Mouse (Mus musculus): ENCODE measurements around the gene Dpyd. TPM values are rescaled to one million over a fixed set of nuclear protein-coding genes. Genes with fewer than 3 reads are reported as not detected.

Gene Dpyd
- 1 to 10 TPM; 1.3 to 2.4 TPM for total RNA-seq (2021)
- long read RNA-seq, experiment 1, full-length matches to known transcripts = 1 of 2 reads
- long read RNA-seq, experiment 1, partial matches to known transcripts = 0 of 2 reads
- long read RNA-seq, experiment 1, other reads (novel, unspliced or antisense) = 1 of 2 reads
- long read RNA-seq, experiment 2, full-length matches to known transcripts = 3 of 3 reads
- long read RNA-seq, experiment 2, partial matches to known transcripts = 0 of 3 reads
- long read RNA-seq, experiment 2, other reads (novel, unspliced or antisense) = 0 of 3 reads

DNA sequence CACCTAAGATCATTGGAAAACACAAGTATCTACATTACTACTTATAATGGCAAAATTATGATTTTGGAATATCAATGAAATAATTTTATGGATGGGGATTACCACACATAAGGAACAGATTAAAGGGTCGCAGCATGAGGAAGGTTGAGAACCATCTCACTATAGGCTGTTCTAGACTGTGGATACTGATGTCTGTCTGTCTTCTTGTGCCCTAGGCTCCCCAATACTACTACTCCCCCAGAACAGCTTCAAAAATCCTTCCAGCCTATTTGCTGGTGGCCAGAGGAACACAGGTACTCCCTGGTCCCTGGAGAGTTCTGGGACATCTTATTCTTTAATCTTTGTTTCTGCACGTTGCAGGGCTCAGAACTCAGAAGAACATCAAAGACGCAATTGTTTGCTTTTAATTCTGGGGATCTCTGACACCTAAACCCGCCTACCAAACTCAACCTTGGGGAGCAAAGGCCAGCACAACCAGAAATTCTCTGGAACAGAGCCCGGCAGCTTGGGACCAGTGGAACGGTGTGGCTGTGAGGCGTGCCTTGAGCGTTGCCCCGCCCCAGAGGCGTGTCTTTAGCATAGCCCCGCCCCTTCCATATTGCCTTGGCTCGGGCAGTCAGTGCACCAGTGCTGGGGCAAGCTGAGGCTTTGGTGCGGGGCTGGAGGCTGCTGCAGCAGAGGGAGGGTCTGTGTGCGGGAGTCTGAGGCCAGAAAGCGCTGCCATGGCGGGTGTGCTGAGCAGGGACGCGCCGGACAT lies at the start of gene Dpyd:
Dpyd (plus strand) TSS at position 576 of the 757 bp plus-strand sequence.
- intact Hi-C loops (cut with DNase I) = no loop called here
- TF ChIP-seq CTCF (IDR thresholded peaks at IDR 0.05) = no peak
- H3K4me3 ChIP-seq = peak within 1 kb of the TSS; percentile 81
- DNase-seq = peak; percentile 76
- peak within 1 kb of the TSS; percentile 35; the same call in 1 of the 2 replicates for H3K27ac ChIP-seq

DNA sequence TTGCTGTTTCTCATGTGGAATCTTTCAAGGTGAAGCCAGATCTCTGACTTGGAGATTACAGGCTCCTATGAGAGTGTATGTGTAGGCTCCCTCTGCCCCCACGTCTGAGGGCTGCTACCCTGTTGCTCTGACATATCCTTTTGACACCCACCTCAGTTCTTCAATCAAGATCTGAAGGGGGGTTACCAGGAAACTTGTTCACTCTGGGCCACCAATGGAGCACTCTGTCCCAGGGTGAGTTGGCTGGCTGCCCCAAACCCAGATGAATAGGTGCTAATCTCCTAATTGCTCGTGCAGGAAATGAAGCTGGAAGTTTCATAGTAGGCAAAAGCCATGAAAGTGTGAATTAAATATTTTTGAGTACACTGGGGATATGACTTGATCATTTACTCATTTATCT lies 24.3 kb upstream of the Dpyd start:
- H3K27ac ChIP-seq = no peak overlapping the region
- intact Hi-C loops (cut with DNase I) = no loop called here
- no peak for DNase-seq
- H3K4me3 ChIP-seq = no peak overlapping the region
- TF ChIP-seq CTCF (IDR thresholded peaks at IDR 0.05) = no peak

GRCm38 (mm10) chr3:118541766-118542165 lies 20.2 kb upstream of the Dpyd start:
- DNase-seq = no peak
- Histone ChIP-seq H3K4me3 (no peak overlapping the region), H3K27ac (no peak overlapping the region)
- TF ChIP-seq CTCF (IDR thresholded peaks at IDR 0.05) = no peak
- intact Hi-C loops (cut with DNase I) = no loop called here

DNA sequence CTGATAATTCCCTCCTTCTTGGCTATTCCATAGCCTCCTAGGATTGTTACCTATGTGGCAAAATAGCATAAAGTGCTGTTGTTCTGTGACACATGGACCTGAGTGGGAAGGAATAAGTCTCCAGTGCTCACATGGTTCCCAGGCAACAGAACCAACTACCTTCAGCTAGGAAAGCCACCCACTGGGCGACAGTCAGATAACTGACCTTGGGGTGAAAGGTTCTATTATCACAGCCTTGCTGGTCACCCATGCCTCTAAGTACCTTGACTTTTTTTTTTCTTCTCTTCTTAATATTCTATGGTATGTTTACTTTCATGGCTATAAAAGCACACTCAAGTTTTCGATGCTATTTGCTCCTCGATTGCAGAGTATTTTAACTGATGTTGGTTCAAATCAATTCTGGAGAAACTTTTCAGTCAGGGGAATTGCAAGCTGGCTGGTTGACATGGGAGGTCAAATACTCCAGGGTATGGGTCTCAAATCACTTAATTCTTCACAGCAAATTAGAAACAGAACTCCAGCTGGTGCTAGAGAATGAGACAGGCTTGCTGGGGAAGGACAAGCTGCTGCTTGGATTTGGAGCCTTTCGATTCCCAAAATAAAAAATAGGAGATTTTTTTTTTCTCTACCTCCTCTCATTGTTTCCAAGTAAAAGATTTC lies 14.2 kb upstream of the Dpyd start:
- H3K4me3 ChIP-seq = no peak overlapping the region
- no peak for DNase-seq
- no peak overlapping the region for H3K27ac ChIP-seq
- TF ChIP-seq CTCF (IDR thresholded peaks at IDR 0.05) = no peak
- intact Hi-C loops (cut with DNase I) = no loop called here

- no peak overlapping the region for H3K27ac ChIP-seq
- no peak for DNase-seq
- H3K4me3 ChIP-seq = no peak overlapping the region
- TF ChIP-seq CTCF (IDR thresholded peaks at IDR 0.05) = no peak
- intact Hi-C loops (cut with DNase I) = no loop called here
Observed at GRCm38 (mm10) chr3:118557605-118558004, 4.3 kb upstream of the Dpyd start.

- intact Hi-C loops (cut with DNase I) = no loop called here
- no peak for DNase-seq
- Histone ChIP-seq H3K27ac (no peak overlapping the region), H3K4me3 (no peak overlapping the region)
- TF ChIP-seq CTCF (IDR thresholded peaks at IDR 0.05) = no peak
Observed at GRCm38 (mm10) chr3:118559936-118560335, 2.0 kb upstream of the Dpyd start.

GRCm38 (mm10) chr3:118562311-118562671 lies 362 bp downstream of the Dpyd start:
- TF ChIP-seq CTCF (IDR thresholded peaks at IDR 0.05) = no peak
- 0 out of 2 replicates have a peak overlapping the region, but pooled peaks have one; percentile 21 for H3K27ac ChIP-seq
- intact Hi-C loops (cut with DNase I) = no loop called here
- H3K4me3 ChIP-seq = peak overlapping the region; percentile 81
- DNase-seq = no peak

DNA sequence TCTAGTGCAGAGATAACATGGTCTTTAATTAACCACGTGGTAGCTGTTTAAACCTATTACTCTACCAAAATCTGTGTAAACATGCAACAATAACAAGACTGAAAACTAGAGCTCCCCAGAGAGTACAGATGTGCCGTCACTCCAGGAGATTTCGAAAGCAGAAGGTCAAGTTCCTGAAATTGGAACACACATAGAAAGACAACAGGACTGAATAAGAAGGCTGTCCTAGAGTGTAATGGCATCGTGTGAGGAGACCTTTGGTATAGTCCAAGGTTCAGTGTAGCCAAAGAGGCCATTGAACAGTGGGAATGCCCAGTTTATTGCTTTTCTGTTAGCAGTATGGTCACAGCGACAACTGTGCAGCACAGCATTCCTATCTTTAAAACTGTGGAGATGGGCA lies 4.8 kb downstream of the Dpyd start:
- intact Hi-C loops (cut with DNase I) = no loop called here
- H3K27ac ChIP-seq = no peak overlapping the region
- no peak for DNase-seq
- H3K4me3 ChIP-seq = no peak overlapping the region
- no peak for TF ChIP-seq CTCF (IDR thresholded peaks at IDR 0.05)

- DNase-seq = no peak
- no peak overlapping the region for H3K27ac ChIP-seq
- TF ChIP-seq CTCF (IDR thresholded peaks at IDR 0.05) = no peak
- H3K4me3 ChIP-seq = no peak overlapping the region
- intact Hi-C loops (cut with DNase I) = no loop called here
Observed at GRCm38 (mm10) chr3:118570197-118570596, 8.3 kb downstream of the Dpyd start.

DNA sequence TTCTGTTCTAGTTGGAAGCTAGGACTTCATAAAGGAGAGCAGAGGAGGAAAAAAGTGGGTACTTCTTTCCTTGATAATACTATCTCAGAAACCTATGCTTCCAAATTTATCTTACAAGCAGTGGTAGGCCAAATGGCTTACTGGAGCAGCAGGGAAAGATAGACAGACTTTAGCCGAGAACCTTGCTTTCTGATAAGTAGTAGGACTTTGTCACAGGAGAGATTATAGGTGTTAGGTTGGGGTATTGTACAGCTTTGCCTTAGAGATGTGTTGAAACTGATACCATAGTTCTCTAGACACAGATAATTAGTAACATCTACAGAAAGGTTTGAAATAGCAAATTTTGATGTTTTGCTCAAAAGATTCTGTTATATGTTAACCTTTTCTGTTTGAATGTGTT lies 28.6 kb downstream of the Dpyd start:
- no peak overlapping the region for H3K4me3 ChIP-seq
- DNase-seq = no peak
- no peak for TF ChIP-seq CTCF (IDR thresholded peaks at IDR 0.05)
- intact Hi-C loops (cut with DNase I) = no loop called here
- H3K27ac ChIP-seq = no peak overlapping the region

DNA sequence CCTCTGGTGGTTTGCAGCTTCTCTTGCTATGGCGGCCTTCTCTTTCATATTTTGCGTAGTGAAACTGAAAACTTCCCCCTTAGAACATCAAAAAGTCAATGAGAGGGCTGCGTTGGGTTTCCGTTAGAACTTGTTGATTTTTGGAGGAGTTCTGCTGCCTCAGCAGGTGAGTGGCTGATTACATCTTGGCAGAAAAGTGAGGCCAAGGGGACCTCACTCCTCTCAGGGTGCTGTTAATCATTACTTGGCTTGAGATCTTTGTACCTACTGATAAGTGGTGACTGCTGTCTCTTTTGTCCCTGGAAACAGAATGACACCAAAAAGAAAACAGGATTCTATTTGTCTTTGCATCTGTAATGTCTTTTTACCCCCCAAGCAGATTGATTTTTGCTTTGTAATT lies 32.9 kb downstream of the Dpyd start:
- Histone ChIP-seq H3K4me3 (no peak overlapping the region), H3K27ac (no peak overlapping the region)
- TF ChIP-seq CTCF (IDR thresholded peaks at IDR 0.05) = no peak
- no peak for DNase-seq
- intact Hi-C loops (cut with DNase I) = no loop called here

DNA sequence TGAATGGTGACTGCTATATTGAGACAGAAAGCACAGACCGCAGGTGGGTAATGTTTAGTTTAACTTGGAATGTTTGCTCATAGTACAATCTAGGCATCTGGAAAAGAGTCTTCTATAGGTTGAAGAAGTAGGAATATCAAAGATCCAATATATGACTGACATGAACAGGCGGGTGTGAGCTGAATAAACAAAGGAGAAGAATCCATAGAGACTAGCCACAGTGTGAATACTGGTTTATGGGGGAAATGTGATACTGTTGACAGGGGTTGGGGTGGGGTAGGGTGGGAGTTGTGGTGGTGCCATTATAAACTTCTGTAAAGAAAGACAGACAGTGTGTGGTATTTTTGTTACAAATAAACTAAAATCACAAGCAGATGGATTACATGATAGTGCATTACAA lies 33.8 kb downstream of the Dpyd start:
- Histone ChIP-seq H3K4me3 (no peak overlapping the region), H3K27ac (no peak overlapping the region)
- intact Hi-C loops (cut with DNase I) = no loop called here
- DNase-seq = no peak
- no peak for TF ChIP-seq CTCF (IDR thresholded peaks at IDR 0.05)

All from gastrocnemius, adult 2 months (tissue).